Mouse (Mus musculus) ES-E14 (cell line): ENCODE measurements around the gene Taf5. TPM values are rescaled to one million over a fixed set of nuclear protein-coding genes. Genes with fewer than 3 reads are reported as not detected.
A peak's percentile ranks its signal among the peaks of the same experiment; 100 is the strongest.

Experiments
- DNase-seq: peaks from one replicate; pipeline ENCODE4 v3.0.0-alpha.2; 2013; ENCODE audit warnings: low read depth, low spot score
- H3K27ac ChIP-seq: 2 replicates; pipeline ENCODE4 v1.5.1; 2012; ENCODE audit warnings: low read depth, mild to moderate bottlenecking, low read length, moderate library complexity, mixed read lengths; ENCODE audit not compliant: poor library complexity, insufficient read depth, severe bottlenecking
- H3K36me3 ChIP-seq: 2 replicates; pipeline ENCODE4 v1.6.1; 2012; ENCODE audit warnings: mild to moderate bottlenecking, low read length, moderate library complexity, mixed read lengths; ENCODE audit not compliant: control insufficient read depth, poor library complexity, insufficient read depth, severe bottlenecking
- H3K4me1 ChIP-seq, 2 experiments: fragments of 150-350 bp in 1 of 2; sonication (generic) in 1 of 2; 2 replicates each; pipeline ENCODE4 v1.6.1; 2012; ENCODE audit warnings: low read length in 2 of 2, mild to moderate bottlenecking in 1 of 2, mixed read lengths in 1 of 2; ENCODE audit not compliant: control insufficient read depth in 2 of 2, insufficient read depth in 2 of 2, poor library complexity in 1 of 2
- H3K4me3 ChIP-seq, 2 experiments: fragments of 150-350 bp in 1 of 2; sonication (generic) in 1 of 2; 2 replicates each; pipeline ENCODE4 v1.5.1; 2012; ENCODE audit warnings: low read length in 2 of 2, low read depth in 1 of 2, mild to moderate bottlenecking in 1 of 2, mixed read lengths in 1 of 2; ENCODE audit not compliant: insufficient read depth in 1 of 2, poor library complexity in 1 of 2, severe bottlenecking in 1 of 2
- H3K9ac ChIP-seq: 2 replicates; pipeline ENCODE4 v1.6.1; 2012; ENCODE audit warnings: low read depth, mild to moderate bottlenecking, low read length, mixed read lengths; ENCODE audit not compliant: poor library complexity, insufficient read depth, severe bottlenecking
- H3K9me3 ChIP-seq: fragments of 150-350 bp; sonication (generic); 2 replicates; pipeline ENCODE4 v1.6.1; 2012; ENCODE audit warnings: low read depth, mild to moderate bottlenecking, low read length; ENCODE audit not compliant: control insufficient read depth, insufficient read depth
- CHD2 ChIP-seq: IDR thresholded peaks from 2 replicates; pipeline ENCODE4 v1.6.1; 2014; ENCODE audit warnings: mild to moderate bottlenecking, low read depth, low read length, inconsistent platforms
- HCFC1 ChIP-seq: IDR thresholded peaks from 2 replicates; pipeline ENCODE4 v1.6.1; 2012; ENCODE audit warnings: low read length, inconsistent platforms, borderline replicate concordance; ENCODE audit not compliant: insufficient read depth
- MAFK ChIP-seq: IDR thresholded peaks from 2 replicates; pipeline ENCODE4 v1.6.1; 2014; ENCODE audit warnings: mild to moderate bottlenecking, low read depth, low read length, inconsistent platforms; ENCODE audit not compliant: insufficient read depth
- ZC3H11A ChIP-seq: IDR thresholded peaks from 2 replicates; pipeline ENCODE4 v1.6.1; 2012; ENCODE audit warnings: low read depth, mild to moderate bottlenecking, inconsistent platforms, low read length, borderline replicate concordance
- ZNF384 ChIP-seq: IDR thresholded peaks from 2 replicates; pipeline ENCODE4 v1.6.1; 2012; ENCODE audit warnings: low read depth, low read length, inconsistent platforms
- in situ Hi-C, 2 experiments: fragments of 600-800 bp; cut with MboI; formaldehyde crosslinking; loops; one replicate each; pipeline ENCODE4 v1.15.1; 2025; ENCODE audit warnings: low sequenced_read_pairs in 2 of 2, inconsistent platforms in 1 of 2; ENCODE audit not compliant: unreplicated experiment in 2 of 2
- total RNA-seq: library from RNA; depleted of rRNA; stranded (reverse); fragments of 300-350 nt; gene quantifications from 2 replicates; pipeline ENCODE4 v1.2.3, GENCODE M21; 2012

The Taf5 gene
- total RNA-seq, 1 experiment, result 17.1 TPM

DNA sequence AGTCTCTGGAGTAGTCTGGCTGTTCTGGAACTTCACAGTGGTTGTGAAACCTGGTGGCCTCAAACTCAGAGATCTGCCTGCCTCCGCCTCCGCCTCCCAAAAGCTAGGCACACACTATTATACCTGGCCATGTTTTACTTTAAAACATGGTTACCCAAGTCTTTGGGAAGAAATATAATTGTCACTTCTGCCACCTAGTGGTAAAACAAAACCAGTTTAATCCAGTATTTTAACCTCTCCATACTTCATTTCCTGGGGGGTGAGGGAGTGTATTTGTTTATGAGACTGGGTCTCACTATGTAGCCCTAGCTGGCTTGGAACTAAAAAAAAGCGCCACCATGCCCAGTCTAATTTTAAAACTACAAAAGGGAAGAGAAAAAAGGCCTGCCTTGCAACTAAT is 23.9 kb upstream of the Taf5 start:
- in situ Hi-C loops, result no loop called here
- Histone ChIP-seq H3K4me1 (peaks cover 7 to 9% of the 10 kb centered on the region in 2 experiments; a peak in 2 of 4 replicates), H3K9ac (no peak overlapping the region), H3K9me3 (no peaks in the 10 kb centered on the region), H3K4me3 (no peak overlapping the region), H3K27ac (no peak overlapping the region), H3K36me3 (peaks cover 47% of the 10 kb centered on the region)
- TF ChIP-seq CHD2 (no peak), ZC3H11A (no peak), HCFC1 (no peak)
- DNase-seq, result no peak

DNA sequence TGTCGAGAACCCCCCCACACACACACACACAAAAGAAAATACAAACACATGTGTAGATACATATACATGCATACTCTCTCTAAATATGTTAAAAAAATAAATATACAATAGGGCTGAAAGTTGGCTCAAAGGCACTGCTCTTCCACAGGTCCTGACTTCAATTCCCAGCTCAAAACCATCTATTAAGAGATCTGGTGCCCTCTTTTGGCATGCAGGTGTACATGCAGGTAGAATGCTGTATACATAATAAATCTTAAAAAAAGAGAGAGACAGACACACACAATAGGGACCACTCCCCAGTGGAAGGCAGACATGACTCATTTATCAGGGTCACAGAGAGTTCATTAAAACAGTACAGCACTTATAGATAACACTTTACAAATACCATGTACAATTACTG is 21.2 kb upstream of the Taf5 start:
- H3K9ac ChIP-seq, result no peak overlapping the region
- H3K4me1 ChIP-seq, result peaks cover 11 to 15% of the 10 kb centered on the region in 2 experiments
- no peak overlapping the region for H3K27ac ChIP-seq
- H3K9me3 ChIP-seq, result no peaks in the 10 kb centered on the region
- H3K4me3 ChIP-seq, result no peak overlapping the region
- in situ Hi-C loops, result no loop called here
- peaks cover 34% of the 10 kb centered on the region for H3K36me3 ChIP-seq
- TF ChIP-seq HCFC1 (no peak), CHD2 (no peak), ZC3H11A (no peak), ZNF384 (no peak), MAFK (no peak)
- DNase-seq, result no peak

DNA sequence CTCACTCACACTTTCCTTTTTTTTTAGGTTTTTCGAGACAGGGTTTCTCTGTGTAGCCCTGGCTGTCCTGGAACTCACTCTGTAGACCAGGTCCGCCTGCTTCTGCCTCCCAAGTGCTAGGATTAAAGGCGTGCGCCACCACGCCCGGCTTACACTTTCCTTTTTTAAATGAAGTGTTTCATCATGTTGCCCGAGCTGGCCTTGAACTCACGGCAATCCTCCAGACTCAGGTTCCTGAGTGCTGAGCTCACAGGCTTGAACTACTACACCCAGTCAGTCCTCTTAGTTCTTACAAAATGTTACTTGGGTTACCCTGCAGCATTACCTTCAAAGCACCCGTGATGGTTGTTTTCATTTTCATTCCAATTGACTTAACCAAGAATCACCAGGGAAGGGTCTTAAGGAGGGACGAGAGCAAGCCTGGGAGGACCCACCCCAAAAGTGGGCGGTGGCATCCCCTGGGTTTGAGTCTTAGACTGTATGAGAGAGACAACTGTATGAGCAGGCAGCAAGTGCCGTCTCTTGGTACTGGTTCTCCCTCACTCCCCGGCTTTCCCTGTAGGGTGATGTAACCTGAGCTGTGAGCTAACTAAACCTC is 20.2 kb upstream of the Taf5 start:
- Histone ChIP-seq H3K4me3 (peak overlapping the region in 1 of 2 experiments; percentile 6; a peak in 1 of 4 replicates), H3K9me3 (no peaks in the 10 kb centered on the region), H3K27ac (peak overlapping the region; percentile 16; the same call in 1 of the 2 replicates), H3K36me3 (peaks cover 31% of the 10 kb centered on the region), H3K4me1 (peaks cover 13 to 15% of the 10 kb centered on the region in 2 experiments), H3K9ac (no peak overlapping the region)
- TF ChIP-seq ZNF384 (no peak), MAFK (no peak), HCFC1 (no peak), ZC3H11A (no peak), CHD2 (no peak)
- in situ Hi-C loops, result no loop called here
- DNase-seq, result peak; percentile 85

DNA sequence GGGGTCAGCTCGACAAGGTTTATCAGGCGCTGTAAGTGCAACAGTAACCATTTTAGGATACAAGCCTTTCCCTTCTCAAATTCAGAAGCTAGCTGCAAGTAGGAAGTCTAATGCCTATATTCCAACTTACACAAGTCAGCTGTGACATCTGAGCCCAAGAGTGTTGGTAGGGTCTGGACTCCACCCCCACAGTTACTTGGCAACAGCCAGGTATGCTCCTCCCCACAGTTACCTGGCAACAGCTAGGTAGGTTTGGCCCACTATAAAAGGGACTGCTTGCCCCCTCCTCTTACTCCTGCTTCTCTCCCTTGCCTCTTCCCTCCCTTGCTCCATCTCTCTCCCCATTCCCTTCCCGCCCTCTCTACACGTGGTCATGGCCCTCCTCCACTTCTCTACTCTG is 18.5 kb upstream of the Taf5 start:
- Histone ChIP-seq H3K9me3 (no peaks in the 10 kb centered on the region), H3K4me3 (peak overlapping the region in 1 of 2 experiments; percentile 85; a peak in 2 of 4 replicates), H3K4me1 (peaks cover 12 to 15% of the 10 kb centered on the region in 2 experiments), H3K36me3 (peaks cover 25% of the 10 kb centered on the region), H3K9ac (peak overlapping the region; percentile 50; the same call in 1 of the 2 replicates), H3K27ac (no peak overlapping the region)
- DNase-seq, result no peak
- in situ Hi-C loops, result no loop called here
- TF ChIP-seq ZC3H11A (no peak), CHD2 (no peak), ZNF384 (no peak), HCFC1 (no peak), MAFK (no peak)

DNA sequence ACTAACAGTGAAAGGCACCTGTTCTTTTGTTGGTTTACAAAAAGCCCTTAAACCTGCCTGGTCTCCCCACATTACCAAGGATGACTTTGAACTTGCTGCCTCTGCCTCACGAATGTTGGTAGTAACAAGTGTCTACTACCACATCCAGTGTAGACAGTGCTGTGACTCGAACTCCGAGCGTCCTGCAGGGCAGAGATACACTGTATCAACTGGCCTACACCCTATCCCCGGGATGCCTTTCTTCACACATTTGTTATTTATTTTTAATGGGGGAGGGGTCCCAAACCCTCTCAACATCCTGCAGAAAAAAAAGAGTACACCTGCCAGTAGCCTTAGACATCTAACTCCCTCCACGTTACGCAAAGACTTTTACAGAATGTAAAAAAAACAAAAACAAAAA is 17.7 kb upstream of the Taf5 start:
- Histone ChIP-seq H3K4me1 (peaks cover 12 to 14% of the 10 kb centered on the region in 2 experiments), H3K36me3 (peaks cover 21% of the 10 kb centered on the region), H3K9ac (peak overlapping the region; percentile 97; the same call in 1 of the 2 replicates)

More for the DNA sequence above, 17.7 kb upstream of the Taf5 start:
- Histone ChIP-seq H3K27ac (no peak overlapping the region), H3K9me3 (no peaks in the 10 kb centered on the region), H3K4me3 (peak overlapping the region; percentile 85 to 95)
- TF ChIP-seq ZC3H11A, result no peak
- no peak for TF ChIP-seq HCFC1
- no peak for TF ChIP-seq ZNF384
- TF ChIP-seq MAFK, result no peak
- in situ Hi-C loops, result no loop called here
- no peak for DNase-seq
